Mouse (Mus musculus) inflammation-experienced regulatory T-cells, adult 6 months (primary cell): ENCODE results near the gene Nrgn. TPM values are rescaled to one million over a fixed set of nuclear protein-coding genes. Genes with fewer than 3 reads are reported as not detected.
A peak's percentile ranks its signal among the peaks of the same experiment; 100 is the strongest.

Experiments
- ATAC-seq: one replicate; pipeline ENCODE4 v1.8.0; 2017
- polyA plus RNA-seq, 3 experiments: library from polyadenylated mRNA; unstranded; fragments of 100-300 nt; shearing (Covaris generic); gene quantifications; one replicate each; pipeline ENCODE4 v1.2.1; 2017

Nrgn gene
- polyA plus RNA-seq, 3 experiments from 2014 or later, result 0.58 to 21.3 TPM; not detected in 1

DNA sequence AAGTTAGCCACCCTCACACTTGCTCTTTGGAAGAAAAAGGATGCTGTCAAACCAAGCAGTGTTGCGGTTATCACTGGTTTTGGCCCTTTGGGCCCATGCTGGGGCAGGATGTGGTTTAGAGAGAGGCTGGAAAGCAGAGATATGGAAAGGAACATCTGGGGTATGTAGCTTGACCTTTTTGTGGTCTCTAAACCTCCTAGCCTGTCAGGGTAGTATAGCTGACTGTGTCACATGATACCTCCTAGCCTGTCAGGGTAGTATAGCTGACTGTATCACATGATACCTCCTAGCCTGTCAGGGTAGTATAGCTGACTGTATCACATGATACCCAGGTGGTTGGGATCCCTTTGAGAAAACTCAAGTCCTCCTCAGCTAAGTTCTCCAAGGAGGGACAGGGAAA lies 1.6 kb upstream of the Nrgn start:
- peak; percentile 32 for ATAC-seq

DNA sequence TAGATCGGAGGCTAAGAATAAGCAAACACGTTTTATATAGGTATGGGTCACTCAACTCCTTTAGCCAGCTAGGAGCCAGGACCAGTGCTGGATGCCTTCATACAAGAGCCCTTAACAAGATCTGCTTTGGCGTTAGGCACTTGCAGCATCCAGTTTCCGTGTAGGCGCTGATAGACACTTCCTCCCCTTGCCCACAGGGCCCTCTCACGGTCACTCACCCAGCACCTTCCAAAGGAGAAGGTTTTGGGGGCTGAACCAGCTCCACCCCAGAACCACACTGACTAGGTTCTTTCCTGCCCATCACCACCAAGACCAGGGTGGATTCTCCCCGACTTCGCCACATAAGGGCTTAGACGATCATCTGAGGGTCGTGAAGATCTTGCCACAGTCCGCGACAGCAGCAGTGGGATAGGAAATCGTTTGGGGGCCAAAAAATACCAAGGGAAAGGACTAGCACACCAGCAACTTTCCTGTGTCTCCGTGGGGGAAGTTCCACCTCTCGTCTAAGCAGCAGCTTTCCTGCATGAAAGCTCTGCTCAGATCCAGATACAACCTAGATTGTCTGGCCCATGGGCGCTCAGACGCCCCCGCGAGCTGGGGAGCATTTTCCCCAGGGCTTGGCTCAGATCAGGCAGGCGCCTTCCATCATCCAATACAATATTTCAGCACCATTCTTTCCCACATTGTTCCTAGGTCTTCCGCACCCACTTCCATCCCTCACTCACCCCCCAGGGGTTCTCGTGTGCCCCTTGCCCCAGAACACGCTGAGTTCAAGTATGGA lies 763 bp downstream of the Nrgn start:
- ATAC-seq, result peak; percentile 25

DNA sequence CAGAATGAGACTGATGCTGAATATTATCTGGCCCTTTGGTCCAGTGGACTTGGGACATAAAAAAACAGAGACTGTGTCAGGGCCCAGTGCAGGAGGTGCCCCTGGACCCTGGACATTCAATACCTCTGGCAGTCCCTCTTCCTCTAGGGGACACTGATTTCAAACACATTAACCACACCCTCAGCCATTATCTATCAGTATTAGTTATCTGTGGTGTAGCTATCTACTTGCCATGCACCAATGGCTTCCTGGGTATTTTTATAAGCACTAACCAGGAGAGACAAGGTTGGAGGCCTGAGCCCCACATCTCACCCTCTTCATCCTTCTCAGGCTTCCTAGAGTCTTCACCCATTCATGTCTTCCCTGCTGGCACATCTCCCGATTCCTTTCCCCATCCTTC lies 2.3 kb downstream of the Nrgn start:
- no peak for ATAC-seq

DNA sequence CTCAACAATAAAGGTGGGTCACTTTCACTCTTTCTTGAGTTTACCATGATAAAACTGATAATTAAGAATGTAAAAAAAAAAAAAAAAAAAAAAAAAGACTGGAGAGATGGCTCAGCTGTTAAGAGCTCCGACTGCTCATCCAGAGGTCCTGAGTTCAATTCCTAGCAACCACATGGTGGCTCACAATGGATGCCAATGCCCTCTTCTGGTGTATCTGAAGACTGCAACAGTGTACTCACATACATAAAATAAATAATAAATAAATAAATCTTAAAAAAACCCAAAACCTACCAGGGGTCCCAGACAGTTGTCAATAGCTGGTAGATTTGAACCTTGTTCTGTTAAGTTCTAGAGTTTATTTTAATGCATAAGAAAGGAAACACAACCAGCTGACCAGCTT lies 5.8 kb downstream of the Nrgn start:
- ATAC-seq, result no peak

DNA sequence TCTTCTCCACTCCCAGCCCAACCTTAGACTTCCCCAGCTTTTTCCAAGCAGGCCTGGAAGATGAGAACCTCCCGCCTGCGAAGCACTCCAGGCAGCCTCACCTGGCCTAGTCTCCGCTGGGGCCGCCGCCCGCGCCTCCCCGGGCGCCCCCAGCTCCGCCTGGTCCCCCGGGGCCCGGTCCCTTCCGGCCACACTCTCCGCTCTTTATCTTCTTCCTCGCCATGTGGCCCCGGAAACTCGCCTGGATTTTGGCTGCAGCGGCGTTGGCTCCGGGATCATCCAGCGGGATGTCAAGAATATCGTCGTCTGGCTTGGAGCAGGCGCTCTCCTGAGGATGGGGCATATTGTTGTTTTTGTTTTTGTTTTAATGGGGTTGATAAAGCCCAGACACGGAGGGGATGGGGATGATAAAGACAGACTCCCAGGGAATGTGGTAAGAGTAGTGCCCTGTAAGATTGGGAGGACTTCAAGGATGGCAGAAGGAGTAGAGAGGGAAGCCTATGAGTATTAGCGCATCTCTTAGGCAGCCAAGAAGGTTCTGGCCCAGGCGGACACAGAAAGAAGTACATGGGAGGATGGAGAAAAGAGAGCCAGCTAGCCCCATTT lies 6.8 kb downstream of the Nrgn start:
- ATAC-seq, result no peak

DNA sequence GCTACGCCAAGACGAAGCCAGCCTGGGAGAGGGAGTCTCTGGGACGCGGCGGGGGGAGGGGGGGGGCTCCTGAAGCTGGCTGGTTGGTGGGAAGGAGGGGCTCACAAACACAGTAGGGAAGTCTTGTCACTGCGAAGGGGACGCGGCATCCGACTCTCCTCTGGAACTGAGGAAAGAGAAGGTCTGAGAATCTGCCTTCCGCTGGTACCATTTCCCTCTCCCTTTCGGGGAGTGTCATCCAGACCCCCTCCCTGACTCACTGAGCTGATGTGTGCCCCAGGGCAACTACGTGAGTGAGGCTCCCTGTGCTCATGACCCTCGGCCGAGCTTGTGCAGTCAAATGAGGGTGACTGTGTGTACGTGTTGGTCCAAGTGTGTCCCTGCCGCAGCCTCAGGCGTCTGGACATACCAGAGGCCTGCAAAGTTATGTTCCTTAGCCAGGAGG lies 7.5 kb downstream of the Nrgn start:
- no peak for ATAC-seq

DNA sequence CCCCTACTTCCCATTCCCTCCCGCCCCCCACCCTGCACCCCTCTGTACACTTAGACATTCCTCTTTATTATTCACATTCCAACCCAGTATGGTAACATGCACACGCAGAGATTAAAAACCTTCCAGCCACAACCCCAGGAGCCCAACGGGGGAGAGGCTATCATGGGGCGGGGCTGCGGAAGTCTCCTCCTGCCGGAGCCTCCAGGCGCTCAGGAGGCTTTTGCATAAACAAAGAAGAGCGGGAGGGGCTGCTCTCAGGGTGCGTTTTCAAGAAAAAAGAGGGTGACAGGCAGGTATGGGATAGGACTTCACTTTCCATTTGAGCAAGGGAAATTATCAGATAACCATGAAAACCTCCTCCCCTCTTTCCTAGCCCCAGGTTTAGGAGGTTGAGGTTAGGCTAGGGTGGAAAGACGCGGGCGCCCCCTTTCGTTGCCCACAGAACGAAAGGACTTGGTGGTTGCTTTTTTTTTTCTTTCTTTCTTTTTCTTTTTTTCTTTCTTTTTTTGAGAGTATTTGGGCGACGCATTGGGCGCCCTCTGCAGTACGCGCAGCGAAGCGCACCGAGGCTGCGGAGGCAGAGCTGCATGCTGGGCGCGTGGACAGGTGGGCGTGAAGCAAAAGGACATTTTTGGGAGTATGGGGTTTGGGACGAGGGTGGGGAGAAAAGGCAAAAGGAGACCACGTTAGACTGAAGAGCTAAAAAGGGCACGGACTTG lies 8.1 kb downstream of the Nrgn start:
- peak; percentile 54 for ATAC-seq

DNA sequence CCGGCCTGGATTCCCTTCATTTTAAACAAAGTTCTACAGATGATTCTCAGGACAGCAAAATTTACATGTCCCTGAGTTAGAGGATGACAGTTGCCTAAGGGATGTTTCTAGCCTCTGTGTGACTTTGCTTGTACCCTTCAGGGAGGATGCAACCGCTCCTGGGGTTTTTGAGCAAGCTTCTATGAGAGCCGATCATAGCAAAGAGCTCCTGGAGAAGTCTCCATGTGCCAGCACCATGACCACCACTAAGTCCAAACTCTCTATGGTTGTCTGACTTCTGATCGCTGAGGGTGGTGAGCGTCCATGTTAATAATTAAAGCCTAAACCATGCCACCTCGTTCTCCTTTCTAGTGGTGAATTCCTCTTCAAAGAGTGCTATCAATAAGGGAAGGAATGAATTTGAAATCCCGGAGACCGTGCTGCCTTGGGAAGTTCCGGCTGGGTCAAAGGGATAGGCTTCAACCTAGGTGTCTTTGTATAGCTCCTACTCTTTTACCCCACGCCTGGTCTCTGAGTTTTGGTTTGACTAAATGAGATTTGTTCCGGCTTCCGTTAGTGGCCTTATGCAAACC lies 8.7 kb downstream of the Nrgn start:
- no peak for ATAC-seq

DNA sequence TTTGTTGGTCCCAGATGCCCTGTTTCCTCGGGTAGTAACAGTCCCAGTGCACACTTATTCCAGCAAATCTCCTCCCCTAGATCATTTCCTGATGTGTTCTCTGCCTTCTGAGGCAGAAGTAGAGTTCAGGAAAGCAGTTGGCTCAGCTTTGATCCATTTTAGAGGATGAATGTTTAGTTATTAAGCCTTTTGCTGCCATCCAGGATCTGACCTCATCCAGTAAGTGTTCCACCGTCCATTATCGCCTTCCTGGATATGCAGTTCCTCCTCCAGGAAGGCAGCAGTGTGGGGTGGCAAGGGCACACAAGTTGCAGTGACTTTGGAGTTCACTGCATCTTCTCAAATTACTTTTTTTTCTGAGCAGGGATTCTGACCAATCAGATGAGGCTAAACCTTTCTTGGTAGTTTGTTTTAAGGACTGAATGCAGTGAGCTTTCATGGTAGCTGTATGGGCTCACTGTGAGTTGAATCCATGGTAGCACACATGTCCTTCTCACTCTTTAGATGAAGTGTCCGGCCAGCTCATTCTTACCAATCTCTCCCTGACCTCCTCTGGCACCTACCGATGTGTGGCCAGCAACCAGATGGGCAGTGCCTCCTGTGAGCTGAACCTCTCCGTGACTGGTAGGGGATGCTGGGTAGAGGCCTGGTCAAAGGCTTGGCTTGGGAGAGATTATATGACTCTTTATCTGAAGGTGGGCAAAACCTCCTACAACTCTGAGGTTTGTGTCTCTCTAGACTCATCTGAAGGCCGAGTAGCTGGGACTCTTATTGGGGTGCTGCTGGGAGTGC lies 10.7 kb downstream of the Nrgn start:
- ATAC-seq, result no peak

DNA sequence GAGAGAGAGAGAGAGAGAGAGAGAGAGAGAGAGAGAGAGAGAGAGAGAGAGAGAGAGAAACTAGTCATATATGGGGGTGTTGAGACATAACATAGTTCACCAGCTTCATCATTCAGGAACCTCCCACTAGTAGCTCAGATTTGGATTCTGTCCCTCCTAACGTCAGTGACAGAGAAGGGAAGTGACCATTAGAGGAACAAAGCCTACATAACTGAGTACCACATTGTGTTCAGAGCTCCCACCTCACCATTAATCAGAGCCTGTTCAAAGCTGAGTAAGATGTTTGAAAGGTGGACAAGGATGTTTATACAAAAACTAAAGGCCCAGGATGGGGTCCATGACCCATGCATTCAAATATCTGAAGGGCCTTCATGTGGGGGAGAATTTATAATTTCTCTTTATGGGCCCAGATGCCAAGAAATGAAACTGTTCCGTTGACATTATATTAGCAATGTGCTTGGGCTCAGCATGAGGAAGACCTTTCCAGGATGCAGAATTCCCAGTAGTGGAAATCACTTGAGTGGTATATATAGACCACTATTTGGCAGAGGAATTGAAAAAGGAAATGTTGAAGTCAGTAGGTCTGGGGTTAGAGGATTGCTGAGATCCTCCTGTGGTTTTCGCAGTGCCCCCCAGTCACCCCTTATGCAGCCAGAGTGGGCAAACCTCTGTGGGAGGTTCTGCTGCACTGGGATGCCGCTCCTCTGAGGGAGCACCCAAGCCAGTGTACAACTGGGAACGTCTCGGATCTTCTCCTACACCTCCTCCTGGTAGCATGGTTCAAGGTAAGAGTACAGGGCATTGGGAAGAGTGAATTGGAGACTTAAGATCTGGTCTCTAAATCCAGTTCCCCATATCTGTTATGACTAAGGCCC lies 11.8 kb downstream of the Nrgn start:
- no peak for ATAC-seq

DNA sequence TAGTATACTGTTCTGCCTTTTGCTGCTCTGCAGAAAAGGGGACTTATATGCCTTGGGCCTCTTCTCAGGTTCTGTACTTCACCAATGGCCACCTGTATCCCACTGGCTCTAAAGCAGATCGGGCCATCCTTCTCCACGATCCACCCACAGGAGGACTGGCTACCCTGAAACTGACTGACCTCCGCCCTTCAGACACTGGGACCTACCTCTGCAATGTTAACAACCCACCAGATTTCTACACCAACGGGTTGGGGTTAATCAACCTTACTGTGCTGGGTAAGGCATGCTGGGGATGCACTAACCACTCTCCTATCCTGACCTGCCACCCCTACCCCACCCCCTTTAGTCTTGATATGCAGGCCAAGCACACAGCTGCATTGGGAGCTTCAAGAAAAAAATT lies 12.5 kb downstream of the Nrgn start:
- ATAC-seq, result no peak

DNA sequence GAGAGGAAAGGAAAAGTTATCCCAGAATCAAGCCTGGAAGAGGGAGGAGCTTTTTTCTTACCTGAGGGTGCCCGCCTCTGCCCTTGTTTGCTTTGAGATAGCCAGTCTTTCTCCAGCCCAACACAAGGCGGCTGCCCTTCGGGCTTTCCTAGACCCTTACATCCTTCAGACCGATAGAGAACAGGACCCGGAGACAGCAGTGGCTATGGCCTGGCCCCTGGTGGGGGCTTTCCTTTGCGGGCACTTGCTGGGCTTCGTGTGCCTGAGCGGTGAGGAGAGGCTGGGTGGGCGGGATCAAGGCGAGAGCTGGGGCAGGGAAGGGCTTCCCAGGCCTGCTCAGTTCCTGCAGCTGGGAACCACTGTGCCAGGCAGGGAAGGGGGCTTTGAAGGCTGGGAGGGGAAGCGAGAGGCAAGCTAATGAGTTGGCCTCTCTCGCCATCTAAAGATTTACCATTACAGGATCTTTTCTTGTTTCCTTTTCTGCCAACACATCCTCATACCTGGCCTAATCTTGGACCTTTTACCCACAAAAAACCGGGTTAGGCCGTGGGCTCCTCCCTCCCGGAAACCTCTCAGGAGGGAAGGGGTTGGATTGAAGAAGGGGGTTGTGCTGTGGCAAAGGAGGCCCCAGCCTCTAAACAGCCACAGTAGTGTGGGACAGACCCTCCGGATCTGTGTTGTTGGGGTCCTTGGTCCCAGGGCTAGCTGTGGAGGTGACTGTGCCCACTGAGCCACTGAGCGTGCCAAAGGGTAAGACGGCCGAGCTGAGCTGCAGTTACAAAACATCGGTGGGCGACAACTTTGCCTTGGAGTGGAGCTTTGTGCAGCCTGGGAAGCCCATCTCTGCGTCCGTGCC lies 13.3 kb downstream of the Nrgn start, which contains the start of gene Vsig2:
Gene Vsig2 (plus strand): TSS at position 86 of the 856 bp plus-strand sequence.
- no peak for ATAC-seq

DNA sequence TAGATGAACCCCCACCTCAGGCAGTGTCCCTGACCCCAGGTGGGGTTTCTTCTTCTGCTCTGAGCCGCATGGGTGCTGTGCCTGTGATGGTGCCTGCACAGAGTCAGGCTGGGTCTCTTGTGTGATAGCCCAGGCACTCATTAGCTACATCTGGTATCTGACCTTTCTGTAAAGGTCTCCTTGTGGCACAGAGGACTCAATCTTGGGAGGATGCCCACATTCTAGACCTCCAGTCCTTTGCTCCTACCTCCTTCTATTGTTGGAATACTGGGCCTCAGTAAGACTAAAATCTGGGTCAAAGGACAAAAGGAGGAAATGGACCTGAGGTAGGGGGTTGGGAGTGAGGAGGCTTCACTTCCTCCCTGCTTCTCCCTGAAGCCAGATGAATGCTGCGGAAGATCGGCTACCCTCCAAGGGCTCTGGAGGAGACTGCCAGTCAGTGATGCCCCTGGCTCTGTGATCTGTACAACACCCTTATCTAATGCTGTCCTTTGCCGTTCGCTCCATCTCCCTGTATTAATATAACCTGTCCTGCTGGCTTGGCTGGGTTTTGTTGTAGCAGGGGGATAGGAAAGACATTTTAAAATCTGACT lies 14.9 kb downstream of the Nrgn start:
- no peak for ATAC-seq

DNA sequence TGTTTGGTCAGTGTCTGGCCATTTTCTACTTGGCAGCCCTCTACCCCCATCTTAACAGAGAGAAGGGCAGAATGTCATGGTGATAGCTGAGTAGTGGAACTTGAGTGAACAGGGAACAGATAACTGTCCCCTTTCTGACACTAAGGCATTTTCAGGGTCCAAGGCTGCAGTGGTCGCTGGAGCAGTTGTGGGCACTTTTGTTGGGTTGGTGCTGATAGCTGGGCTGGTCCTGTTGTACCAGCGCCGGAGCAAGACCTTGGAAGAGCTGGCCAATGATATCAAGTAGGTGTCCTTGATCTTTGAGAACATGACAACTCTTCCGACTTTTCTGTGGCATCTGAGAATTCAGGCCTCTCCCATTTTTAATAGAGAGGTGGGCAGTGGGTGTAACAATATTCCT lies 15.9 kb downstream of the Nrgn start:
- ATAC-seq, result no peak

DNA sequence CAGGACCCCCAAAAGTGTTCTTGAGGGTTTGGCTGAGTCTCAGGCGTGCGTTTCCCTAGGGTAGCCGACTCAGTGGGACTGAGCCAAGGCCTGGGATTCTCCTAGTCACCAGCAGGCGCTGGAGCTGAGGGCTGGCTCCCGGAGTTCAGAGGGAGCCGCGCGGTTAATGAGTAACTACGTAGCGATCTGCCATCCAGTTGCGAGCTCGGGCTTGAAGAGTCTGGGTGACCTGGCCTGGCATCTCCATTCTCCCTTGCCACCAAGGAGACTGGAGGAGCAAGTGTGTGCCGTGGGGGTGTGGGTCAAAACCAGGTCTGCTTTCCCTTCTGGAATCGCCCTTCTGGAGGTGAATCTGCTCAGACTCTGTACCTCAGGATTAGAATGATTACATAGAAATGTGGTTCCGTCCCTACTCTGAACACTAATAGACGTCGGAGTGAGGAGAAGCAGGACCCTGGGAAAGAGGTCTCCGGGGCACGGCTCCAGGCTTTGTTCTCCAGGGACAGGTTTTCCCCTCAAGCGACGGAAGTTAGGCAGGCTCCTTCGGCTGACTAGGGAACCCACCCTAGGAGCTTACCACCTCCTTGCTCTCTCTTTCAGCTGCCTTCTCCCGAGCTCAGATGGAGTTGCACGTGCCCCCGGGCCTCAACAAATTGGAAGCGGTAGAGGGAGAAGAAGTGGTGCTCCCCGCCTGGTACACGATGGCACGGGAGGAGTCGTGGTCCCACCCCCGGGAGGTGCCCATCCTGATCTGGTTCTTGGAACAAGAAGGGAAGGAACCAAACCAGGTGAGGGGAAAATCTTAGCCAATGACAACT lies 21.6 kb downstream of the Nrgn start:
- ATAC-seq, result no peak

DNA sequence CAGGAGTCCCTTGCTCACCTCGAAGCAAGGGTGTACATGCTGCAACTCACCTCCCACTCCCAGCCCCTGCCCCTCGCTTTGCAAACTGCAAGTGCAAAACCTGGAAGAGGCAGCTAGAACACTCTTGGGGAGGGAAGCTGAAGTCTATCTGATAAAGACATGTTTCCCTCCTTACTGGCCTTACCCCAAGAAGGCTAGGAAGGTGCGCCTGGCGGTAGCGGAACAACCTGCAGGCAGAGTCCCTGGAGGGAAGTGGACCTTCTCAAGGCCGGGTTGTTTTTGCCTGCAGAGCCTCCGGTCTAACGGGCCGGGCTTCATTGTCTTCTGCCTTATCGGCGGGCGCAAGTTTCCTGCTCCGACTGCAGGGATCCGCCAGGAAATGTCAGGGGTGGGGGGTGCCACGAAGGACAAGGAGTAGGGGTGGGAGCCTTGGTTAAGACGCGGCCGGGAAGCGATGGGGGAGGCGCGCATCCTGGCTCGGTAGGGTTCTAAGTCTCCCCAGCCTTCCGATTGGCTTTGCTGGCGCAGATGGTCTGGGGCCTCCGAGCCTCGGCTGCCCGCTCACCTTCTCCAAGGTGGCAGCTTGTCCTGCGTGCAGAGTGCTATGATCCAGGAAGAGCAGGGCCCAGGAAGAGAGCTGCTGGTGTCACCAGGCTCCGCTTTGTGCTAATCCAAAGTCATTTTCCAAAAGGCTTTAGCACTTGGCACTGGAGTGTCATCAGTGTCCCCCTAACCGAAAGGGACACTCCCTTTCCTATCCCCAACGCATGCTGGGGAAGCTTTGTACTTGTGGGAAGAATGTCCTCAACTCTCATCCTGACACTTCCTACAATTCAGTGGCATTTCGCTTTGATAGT lies 22.4 kb downstream of the Nrgn start:
- no peak for ATAC-seq

DNA sequence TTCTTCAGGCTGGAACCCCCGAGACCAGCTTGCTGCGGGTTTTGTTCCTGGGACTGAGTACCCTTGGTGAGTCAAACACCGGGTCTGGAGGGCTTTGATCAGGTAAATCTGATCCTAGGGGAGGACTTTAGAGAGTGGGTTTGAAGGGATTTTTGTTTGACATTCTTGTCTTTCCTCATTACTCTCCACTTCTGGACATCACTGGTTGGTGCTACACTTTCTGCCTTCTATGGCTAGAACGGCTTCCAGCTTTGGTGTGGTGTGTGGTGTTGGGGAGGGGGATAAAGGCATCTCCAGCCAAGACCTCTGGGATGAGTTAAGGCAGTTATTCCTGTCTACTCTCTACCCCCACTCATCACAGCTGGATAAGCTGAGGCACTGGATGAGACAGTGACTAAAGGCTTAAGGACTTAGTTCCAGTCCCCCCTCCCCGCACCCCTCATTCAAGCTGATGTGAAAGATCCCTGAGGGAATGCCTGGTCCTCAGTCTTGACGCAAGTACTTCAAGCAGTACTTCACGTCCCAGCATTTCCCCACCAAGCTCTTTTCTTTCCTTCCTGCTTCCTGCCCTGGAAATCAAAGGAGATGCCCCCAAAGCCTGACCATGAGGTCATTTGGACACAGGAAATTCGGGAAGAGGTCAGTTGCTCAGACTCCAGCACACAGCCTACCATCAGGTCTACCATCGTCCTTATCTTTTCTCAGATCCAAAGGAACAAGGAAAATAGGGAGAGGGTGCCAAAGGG lies 24.3 kb downstream of the Nrgn start:
- no peak for ATAC-seq
